Mouse (Mus musculus): ENCODE measurements around the gene Nid1.
A peak's percentile ranks its signal among the peaks of the same experiment; 100 is the strongest.
"Not testable (repeated sequence)": the region's sequence is repeated elsewhere in the genome, so short reads cannot be mapped to it uniquely, and the experiment has no call there.

Gene Nid1

GRCm38 (mm10) chr13:13543073-13543472, 105.7 kb downstream of the Nid1 start:
- DNase-seq (ENCODE audit: low spot score in 2 of 2): not testable (repeated sequence)

GRCm38 (mm10) chr13:13546792-13547191, 109.4 kb downstream of the Nid1 start:
- no peak for DNase-seq (ENCODE audit: low spot score in 2 of 2)

DNA sequence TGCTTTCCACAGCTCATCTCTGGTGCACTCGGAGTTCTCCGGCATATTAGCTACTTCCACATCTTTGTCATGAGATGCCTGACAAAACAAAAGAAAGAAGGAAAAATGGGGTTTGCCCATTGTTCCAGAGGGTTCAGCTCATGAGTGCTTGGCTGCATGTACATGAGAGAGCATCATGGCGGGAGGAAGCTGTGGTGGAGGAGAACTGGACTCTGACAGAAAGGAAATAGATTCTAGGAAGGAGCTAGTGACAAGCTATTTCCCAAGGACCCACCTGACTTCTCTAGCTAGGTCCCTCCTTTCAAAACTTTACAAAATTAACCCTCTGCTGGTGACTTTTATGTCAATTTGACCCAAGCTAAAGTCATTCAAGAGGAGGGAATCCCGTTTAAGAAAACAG, 110.5 kb downstream of the Nid1 start:
- no peak for DNase-seq (ENCODE audit: low spot score in 2 of 2)

- no peak for DNase-seq (ENCODE audit: low spot score in 2 of 2)
Observed at GRCm38 (mm10) chr13:13548431-13549190, 111.3 kb downstream of the Nid1 start.

DNA sequence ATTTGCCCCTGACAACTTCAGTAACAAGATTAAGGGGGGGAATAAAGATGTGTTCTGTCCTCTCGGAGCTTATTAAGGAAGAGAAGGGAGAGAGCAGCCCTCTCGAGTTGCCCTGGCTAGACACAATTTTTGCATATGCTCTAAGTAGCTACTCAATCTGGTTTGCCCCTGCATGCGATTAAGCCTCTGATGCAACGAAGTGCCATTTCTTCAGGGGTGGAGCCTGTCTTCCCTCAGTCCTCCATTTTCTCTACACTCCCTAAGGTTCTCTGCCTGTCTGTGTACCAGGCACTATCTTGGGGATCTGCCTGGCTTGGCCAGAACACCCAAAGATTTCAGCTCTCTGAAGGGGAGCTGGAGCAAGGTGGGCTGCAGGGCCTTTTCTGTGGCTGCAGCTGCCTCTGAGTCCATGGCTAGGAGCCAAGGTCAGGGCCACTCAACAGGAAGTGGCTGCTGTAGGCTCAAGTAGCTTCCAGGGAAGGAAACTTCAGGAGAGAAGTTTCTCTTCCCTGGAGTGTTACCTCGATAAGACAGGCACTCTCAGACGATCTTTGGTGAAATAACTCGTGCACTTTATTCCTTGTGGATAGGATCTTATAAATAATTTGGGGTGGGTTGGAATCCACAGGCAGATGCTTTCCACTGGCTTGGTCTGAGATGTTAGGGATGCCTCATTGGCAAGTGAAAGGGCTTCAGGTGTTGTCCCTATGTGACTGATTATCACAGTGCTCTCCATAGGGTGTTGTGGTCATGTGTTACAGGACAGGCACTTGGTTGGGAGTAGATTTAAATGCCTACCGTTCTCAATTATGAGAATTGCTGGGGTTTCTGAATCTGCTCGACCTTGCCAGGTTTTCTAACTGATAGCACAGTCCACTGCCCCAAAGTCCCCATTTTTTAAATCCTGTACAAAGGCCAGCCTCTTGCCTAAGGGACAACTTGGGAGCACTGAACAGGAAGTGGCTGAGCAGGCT, 112.6 kb downstream of the Nid1 start:
- no peak for DNase-seq (ENCODE audit: low spot score in 2 of 2)

DNA sequence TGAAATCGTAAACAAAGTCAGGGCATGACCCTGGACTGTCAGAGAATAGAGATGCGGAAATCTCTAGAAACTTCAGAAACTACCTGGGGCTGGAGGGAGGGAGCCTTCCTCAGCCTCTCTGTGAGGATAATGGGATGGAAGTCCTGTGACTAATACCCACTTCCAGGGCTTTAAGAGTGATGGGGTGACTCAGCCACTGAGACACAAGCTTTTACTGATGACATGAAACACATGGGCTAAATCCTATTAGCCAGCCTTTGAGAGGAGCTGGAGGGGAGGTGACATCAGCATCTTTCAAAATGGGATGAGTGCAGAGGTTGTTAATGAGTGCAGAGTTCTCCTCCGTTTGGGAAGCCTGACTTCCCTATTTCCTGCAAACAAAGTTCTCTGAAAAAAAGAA, 114.7 kb downstream of the Nid1 start:
- no peak for DNase-seq (ENCODE audit: low spot score in 2 of 2)

- DNase-seq (ENCODE audit: low spot score in 2 of 2): no peak
Observed at GRCm38 (mm10) chr13:13553660-13554059, 116.3 kb downstream of the Nid1 start.

DNA sequence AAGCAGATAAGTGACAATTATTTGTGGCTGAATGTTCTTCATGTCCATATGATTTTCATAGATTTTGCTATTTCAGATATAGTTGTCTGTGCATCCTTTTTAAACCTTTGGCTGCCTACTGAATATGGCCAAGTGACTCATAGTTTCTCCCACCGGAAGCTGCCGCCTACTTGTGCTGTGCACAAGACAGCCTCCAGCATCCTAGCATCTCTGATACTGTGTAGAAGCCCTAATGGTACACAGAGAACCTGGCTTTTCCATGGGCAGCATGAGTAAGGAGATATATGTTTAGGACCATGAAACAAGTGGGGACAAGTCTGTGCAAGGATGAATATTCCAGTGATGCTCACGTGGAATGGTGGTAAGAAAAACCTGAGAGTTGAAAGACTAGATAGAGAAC, 117.8 kb downstream of the Nid1 start:
- no peak for DNase-seq (ENCODE audit: low spot score in 2 of 2)

GRCm38 (mm10) chr13:13557001-13557743, 119.8 kb downstream of the Nid1 start:
- DNase-seq (ENCODE audit: low spot score in 2 of 2): no peak

- DNase-seq (ENCODE audit: low spot score in 2 of 2): no peak
Observed at GRCm38 (mm10) chr13:13558251-13558650, 120.9 kb downstream of the Nid1 start.

GRCm38 (mm10) chr13:13558900-13559299, 121.5 kb downstream of the Nid1 start:
- peak in 1 of 2 experiments; percentile 32 for DNase-seq (ENCODE audit: low spot score in 2 of 2)

All from spleen, postnatal 36 days (tissue).